Mouse (Mus musculus): ENCODE results near the gene Hist1h3f.

DNA sequence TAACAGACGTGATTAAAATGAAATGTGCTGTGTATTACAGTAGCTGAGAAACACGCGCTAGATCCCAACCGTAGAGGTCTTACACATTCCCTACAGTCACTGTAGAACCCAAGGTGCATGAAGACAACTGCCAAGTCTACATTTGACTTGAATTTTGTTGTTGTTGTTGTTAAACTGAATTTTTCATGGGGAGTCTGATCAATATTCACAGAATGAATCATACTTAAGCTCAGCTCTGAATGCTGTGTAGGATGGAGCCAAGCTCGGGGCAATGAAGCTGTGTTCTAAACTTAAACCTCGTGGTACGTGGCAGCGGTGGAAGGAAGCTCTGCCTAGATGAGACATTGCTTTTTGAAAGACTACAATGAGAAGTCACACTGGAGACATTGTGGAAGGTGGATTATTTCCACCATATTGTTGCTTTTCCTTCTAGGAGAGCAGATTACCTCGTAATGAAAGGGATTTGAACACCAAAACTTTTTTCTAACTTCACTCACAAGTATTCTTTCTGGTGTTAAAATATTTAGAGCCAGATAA, 41.8 kb upstream of the Hist1h3f start:
- no peak for TF ChIP-seq CTCF (IDR thresholded peaks at IDR 0.05; ENCODE audit: insufficient read depth, low read length)
- TF ChIP-seq POLR2A (IDR thresholded peaks at IDR 0.05; ENCODE audit: borderline replicate concordance, extremely low read depth, low read depth, low read length): no peak
